Mouse (Mus musculus) spleen, adult 18-20 months (tissue): Measurements from ENCODE around the gene Nit1.
"Not testable (repeated sequence)": the region's sequence is repeated elsewhere in the genome, so short reads cannot be mapped to it uniquely, and the experiment has no call there.

ENCODE experiments used
- DNase-seq, 2 experiments: peaks; one replicate each; pipeline ENCODE4 v3.0.0; 2022; ENCODE audit warnings: mixed read lengths in 2 of 2

The Nit1 gene

GRCm38 (mm10) chr1:171349210-171349609 lies 3.8 kb upstream of the Nit1 start:
- DNase-seq = no peak

GRCm38 (mm10) chr1:171348665-171349064 lies 3.2 kb upstream of the Nit1 start:
- DNase-seq = no peak

DNA sequence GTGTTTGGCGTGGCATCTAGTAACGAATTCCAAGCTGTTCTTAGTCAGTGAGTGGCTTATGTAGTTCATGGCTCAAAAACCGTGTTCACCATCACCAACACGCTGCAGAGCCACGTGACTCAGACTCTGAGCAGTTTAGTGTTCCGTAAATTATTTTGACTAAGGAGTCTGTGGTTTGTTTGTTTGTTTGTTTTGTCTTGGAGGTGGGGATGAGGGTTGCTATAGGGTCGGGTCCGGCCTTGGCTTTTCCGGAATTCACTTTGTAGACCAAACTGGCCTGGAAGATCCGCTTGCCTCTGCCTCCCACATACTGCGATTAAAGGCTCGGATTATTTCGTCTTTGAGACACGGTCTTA lies 627 bp upstream of the Nit1 start:
- DNase-seq = no peak

DNA sequence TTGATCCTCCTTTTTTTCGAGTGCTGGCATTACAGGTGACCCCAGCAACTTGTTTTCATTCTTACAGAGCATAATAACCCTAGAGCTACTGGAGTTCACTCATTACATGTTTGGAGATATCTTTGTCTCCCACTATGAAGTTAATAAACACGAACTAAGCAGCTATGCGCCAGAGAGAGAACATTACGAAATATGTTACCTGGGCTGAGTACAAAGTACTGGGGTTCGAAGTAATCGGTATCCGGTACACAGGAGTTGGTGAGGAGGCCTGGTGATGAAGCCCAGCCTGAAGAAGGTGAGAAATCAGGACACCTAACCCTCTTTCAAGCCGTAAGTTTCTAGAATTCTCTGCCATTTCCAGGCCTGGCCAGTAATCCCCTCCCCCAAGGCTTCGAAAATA lies 731 bp downstream of the Nit1 start:
- DNase-seq = no peak

- DNase-seq = no peak
These were observed 1.3 kb downstream of the Nit1 start for GRCm38 (mm10) chr1:171343922-171344677.

GRCm38 (mm10) chr1:171342262-171343207 lies 2.9 kb downstream of the Nit1 start:
- DNase-seq = no peak

GRCm38 (mm10) chr1:171330216-171330560 lies 15.3 kb downstream of the Nit1 start:
- DNase-seq = no peak

DNA sequence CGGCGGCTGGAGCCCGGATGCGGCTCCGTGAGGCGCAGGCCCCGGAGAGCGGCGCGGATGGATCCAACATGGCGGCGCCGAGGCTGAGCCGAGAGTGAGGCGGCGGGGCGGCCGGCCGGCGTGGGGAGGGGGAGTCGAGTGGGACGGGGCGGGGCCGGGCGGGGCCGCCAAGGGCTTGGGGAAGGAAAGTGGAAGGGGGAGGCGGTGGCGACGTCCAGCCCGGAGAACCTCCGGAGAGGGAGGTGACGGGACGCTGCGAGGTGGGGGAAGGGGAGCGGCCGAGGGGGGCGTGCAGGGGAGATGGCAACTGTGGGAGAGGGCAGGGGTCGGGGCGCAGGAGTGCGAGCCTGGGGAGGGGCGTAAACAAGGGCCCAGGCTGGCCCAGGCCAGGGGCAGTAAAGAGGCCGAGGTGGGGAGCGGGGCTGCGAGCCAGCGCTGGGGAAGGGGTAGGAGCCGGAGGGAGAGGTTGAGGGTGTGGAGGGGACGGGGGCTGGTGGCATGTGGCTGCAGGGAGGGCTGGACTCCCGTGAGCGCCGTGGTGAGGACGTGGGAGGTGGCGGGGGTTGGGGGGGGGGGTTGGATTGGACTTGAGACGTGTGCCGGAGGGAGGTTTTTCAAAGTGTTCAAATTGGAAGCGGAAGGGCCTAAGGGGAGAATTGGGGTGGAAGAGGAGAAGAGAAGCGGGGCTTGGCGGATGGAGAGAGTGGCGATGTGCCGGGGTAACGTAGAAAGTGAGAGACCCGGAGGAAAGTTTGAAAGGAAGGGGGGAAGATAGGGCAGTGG lies 15.8 kb downstream of the Nit1 start:
- DNase-seq = peak in 1 of 2 experiments; percentile 23

GRCm38 (mm10) chr1:171328839-171329432 lies 16.5 kb downstream of the Nit1 start, which contains the start of gene Dedd:
TSS of gene Dedd (plus strand) at chr1:171329145.
- DNase-seq = peak; percentile 84 to 85

GRCm38 (mm10) chr1:171328244-171328643 lies 17.2 kb downstream of the Nit1 start:
- no peak for DNase-seq

GRCm38 (mm10) chr1:171326588-171326987 lies 18.9 kb downstream of the Nit1 start:
- DNase-seq = not testable (repeated sequence)

DNA sequence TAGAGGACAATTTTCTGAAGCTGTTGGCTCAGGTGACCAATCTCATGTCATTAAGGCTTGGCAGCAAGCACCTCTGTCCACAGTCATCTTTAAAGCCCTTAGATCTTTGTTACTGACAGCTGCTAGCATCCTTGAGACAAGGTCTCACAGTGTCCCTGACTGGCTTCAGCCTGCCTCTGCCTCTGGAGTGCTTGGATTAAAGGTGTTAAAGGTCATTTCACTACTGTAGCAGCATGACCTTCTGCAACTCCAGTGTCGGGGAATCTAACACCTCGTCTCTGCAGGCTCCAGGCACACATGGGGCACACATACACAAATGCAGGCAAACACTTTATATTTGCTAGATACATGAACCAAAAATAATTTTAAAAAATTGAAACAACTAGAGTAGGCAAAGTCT lies 19.9 kb downstream of the Nit1 start:
- DNase-seq = no peak

DNA sequence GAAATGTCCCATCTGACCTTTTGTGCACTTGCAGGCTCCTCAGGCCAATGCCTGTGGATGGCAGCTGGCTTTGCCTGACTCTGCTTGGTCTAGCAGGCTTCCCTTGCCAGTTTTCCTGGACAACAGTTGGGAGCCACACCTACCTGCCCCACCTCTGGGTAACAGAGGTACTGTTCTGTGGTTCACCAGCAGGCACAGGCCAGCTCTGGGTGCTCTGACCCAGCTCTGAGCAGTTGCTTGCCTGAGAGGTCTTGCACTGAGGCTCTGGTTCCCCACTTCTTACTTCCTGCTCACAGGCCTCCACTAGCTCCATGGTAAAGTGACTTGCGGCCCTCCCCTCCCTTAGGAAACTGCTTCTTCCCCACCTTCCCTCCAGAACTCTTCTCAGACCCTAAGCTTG lies 23.4 kb downstream of the Nit1 start:
- DNase-seq = no peak

GRCm38 (mm10) chr1:171321415-171321814 lies 24.0 kb downstream of the Nit1 start:
- no peak for DNase-seq

GRCm38 (mm10) chr1:171320151-171320550 lies 25.3 kb downstream of the Nit1 start:
- DNase-seq = no peak

GRCm38 (mm10) chr1:171319748-171320147 lies 25.7 kb downstream of the Nit1 start:
- no peak for DNase-seq

GRCm38 (mm10) chr1:171309321-171309720 lies 36.1 kb downstream of the Nit1 start:
- DNase-seq = no peak

- DNase-seq = not testable (repeated sequence)
These were observed 39.3 kb downstream of the Nit1 start for GRCm38 (mm10) chr1:171306157-171306556.

- no peak for DNase-seq
These were observed 47.2 kb downstream of the Nit1 start for GRCm38 (mm10) chr1:171298226-171298625.

GRCm38 (mm10) chr1:171295063-171295402 lies 50.4 kb downstream of the Nit1 start:
- no peak for DNase-seq

DNA sequence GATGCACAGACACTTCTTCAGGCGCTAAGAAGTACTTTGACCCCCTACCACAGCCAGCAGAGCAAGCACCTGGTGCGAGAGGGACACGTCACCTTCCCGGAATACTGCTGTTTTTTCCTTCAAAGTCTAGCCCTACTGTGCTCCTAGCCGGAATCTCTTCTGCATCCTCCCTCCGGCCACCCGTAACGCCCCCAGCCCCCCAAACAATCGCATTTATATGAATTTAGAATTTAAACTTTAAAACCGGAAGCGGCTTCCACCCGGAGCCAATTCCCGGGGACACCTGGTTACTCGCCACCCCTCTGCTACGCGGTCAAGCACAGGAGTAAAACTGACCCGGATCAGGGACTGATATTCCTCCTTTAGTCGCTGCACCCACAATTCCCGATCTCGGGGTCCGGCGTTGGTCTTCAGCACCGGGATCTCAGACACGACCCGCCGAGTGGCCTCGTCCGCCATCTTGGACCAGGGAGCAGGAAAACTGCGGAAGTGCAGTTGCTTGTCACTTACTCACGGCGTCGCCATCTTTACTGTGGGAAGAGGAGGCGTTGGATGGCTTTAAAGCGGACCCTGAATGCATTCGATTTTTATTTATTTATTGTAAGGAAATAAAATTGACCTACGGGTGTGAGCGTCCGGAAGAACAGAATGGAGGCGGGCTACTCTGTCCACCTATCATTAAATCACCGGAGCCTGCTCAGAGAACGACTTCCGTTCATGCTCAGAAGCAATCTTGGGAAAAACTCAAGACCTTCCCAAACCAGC lies 51.0 kb downstream of the Nit1 start, which contains the start of gene Ufc1:
TSS of gene Ufc1 (minus strand) at position 727 of the 765 bp plus-strand sequence.
- peak; percentile 68 to 75 for DNase-seq

DNA sequence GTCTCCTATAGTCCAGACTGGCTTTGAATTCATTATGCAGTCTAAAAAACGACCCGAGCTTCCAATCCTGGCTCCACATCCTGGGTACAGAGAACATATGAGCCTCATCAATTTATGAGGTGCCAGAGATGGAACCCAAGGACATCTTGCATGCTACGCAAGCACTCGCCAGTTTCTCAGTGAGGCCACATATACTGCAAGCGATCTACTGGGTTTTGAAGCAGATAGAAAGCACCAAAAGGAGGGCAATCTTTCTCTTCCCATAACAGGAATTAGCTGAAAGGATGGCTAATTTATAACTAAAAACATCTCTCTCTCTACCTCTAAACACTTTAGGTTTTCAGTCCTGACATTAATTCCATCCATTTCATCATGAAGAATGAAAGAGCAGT lies 51.5 kb downstream of the Nit1 start:
- no peak for DNase-seq
